Mouse (Mus musculus) gastrocnemius, postnatal 14 days (tissue): Measurements from ENCODE around the gene Ppp1r14c. TPM values are rescaled to one million over a fixed set of nuclear protein-coding genes. Genes with fewer than 3 reads are reported as not detected.
"Not testable (repeated sequence)": the region's sequence is repeated elsewhere in the genome, so short reads cannot be mapped to it uniquely, and the experiment has no call there.

Experiments
- DNase-seq: peaks from one replicate; pipeline ENCODE4 v3.0.0; 2021; ENCODE audit warnings: mixed read lengths
- intact Hi-C: fragments of 180-260 bp; cut with DNase I; formaldehyde crosslinking; loops from one replicate; pipeline ENCODE4 v1.15.1; 2025; ENCODE audit warnings: low total_unique reads
- total RNA-seq, 2 experiments: library from RNA; stranded (reverse); gene quantifications; 2 replicates each; pipeline ENCODE4 v1.2.3; 2021

The Ppp1r14c gene
- total RNA-seq, 2 experiments from 2014 or later: 85.3 to 93.1 TPM

DNA sequence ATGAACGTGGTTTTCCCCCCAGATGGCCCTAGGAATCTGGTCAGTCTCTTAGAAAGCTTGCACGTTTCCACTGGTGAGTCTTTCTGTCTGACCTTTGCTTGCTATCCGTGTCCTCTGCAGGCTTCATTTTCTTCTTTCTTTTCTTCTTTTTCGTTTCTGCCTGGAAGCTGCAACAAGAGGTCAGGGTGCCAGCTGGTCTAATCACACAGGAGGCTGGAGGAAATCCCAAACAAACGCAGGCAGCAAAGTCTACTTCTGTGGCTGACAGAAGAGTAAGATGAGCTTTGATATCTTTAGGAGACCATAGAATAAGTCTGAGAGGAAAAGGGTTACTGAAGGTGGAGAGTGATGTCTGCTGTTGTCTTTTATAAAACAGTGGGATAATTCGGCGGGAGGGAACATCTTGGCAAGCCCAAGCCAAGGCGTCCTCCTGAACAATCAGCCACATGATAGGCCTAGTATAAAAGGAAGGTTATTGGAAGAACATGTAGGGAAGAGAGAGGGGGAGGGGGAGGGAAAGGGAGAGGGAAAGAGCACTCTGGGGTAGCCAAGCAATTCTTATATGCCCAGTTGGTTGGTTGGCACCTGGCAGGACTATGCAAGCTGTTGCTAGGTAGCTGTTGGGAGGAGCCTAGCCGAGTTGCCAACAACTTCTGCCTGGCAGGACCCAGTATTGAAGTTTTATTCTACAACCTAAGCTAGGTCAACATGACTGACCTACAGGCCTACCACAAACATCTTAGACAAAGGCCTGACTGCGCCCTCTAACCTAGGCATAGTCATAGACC is 30.3 kb downstream of the Ppp1r14c start:
- intact Hi-C loops: no loop called here
- DNase-seq: no peak

DNA sequence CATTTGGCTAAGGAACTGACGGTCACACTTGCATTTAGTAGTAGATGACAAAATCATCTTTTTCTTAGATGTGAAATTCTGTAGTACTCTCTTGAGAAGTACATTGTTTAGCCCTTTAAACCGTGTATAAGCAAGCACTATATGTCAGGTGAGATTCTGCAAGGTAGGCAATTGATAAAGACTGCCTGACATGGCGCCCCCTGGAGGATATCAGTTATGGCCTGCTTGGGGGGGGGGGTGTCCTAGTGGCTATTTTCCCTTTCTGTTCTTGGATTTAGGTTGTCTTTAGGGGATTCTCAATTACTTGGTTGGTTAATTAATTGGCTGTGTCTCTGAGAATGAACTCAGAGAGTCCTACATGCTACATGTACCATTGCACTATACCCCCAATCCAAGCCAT is 31.5 kb downstream of the Ppp1r14c start:
- no peak for DNase-seq
- intact Hi-C loops: no loop called here

DNA sequence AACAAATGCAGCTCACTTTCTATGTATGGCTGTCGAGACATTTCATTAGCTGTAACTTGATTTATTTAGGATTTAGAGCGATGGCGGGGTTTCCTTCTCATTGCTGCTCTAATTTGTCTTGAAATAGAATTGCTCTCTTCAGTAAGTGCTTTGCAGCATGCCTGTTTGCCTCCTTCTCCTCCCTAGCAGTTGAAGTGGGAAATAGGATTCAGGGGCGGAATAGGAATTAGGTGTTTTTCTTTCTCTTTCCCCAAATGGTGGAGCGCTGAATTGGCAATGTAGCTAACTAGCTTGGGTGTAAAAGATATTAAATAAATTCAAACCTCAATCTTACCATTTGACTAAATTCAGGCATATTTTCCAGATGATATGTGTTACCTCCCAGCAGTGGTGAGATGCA is 32.2 kb downstream of the Ppp1r14c start:
- DNase-seq: no peak
- intact Hi-C loops: no loop called here

DNA sequence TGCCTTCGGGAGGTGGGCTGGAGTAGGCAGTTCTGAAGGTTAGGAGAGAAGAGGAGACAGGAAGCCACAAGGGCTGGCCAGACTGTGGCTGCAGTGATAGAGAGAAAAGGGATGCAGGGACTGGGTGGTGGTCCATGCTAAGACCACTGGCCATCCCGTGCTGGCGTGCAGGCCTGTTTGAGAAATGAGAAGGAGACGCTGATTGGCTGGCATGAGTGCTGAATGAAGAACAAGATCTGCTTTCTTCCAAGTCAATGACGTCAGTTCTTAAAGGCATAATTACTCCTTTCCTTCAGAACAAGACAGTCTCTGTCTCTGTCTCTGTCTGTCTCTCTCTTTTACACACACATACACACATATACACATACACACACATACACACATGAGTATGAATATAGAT is 36.4 kb downstream of the Ppp1r14c start:
- DNase-seq: no peak
- intact Hi-C loops: no loop called here

DNA sequence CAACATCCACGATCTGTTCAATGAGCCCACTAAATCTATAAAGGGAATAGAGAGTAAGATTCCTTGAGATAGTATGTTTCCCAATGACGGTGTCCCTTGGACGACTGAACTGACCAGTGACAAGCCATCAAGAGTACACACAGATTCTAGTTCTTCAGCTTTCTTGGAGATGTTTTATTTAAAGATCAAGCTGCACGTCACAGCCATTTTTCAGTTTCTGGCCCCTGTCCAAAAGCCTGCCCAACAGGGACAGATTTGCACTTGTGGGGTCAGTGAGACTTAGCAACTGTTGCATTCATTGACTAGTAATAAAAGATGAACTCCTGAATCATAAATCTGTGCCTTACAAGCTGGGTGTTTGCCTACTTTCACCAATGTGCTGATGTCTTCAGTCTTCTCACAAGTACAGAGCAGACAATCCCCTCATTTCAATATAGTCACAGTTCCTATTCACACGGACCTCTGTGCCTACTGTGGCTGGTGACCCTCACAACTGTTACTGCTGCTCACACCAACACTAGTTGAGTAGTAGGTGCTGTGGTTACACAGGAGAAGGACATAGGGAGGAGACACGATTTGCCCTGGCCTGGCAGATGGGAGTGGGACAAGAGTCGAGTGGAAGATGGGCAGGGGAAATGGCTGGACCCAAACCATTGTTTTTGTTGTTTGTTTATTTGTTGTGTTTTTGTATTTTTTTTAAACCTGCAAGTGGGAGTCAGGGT is 37.7 kb downstream of the Ppp1r14c start:
- DNase-seq: no peak
- intact Hi-C loops: no loop called here

DNA sequence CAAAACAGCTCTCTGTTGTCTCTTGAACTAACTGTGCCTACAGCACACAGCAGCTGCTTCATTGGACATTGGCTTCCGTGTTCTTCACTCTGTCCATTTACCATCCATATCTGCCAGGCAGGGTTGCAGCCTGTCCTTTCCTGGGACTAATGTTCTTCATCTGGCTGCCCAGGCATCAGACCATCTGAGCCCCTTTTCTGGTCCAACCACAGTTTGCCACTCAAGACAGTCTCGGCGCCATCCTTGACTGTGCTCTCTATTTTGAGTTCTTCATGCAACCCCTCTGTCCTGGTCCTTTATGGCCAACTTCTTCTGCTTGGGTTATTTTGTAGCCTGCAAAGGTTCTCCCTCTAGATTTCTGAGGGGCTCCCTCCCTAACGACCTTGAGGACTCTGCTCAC is 38.5 kb downstream of the Ppp1r14c start:
- intact Hi-C loops: no loop called here
- no peak for DNase-seq

DNA sequence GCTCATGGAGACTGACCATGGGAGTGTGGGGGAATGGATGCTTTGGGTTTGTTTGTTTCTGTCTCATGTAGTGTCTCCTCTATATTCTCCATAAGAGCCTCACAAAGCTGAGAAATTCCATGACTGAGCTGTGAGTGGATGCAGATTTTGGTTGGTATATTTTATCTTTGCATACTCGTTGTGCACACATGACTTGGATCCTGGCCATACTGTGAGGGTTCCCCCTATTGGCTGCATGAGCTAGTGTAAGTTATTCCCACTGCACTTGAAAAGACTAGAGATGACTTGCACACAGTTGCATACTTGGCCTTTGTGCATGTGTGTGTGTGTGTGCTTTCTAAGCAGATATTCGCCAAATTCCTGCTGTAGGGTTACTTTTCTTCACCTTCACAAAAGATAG is 40.4 kb downstream of the Ppp1r14c start:
- intact Hi-C loops: no loop called here
- no peak for DNase-seq

DNA sequence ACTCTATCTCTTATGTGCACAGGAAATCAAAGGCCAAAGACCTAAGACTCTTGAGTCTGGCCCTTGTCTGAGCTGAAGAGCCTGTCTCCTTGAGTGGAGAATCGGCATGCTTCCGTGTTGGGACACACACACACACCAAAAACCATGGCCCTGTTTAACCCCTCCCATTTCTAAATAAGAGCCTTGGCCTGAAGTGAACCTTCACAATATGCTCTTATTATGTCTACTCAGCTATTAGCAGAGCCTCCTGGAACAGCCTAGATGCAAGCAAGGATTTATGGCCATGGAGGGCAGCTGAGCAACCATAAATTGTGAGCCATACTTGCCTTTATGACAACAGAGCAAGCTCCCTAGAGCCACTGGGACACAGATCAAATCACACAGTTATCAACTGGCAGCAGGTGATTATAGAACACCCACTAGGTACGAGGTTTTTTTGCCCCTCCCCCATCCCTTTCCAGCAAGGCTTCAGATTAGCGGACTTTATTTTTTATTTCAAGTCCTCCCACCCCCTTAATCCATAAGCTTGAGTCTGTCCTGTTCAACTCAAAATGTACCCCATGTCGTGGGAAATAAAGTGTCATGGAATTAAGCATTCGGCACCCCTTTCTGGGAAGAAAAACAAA is 42.3 kb downstream of the Ppp1r14c start:
- intact Hi-C loops: no loop called here
- no peak for DNase-seq

DNA sequence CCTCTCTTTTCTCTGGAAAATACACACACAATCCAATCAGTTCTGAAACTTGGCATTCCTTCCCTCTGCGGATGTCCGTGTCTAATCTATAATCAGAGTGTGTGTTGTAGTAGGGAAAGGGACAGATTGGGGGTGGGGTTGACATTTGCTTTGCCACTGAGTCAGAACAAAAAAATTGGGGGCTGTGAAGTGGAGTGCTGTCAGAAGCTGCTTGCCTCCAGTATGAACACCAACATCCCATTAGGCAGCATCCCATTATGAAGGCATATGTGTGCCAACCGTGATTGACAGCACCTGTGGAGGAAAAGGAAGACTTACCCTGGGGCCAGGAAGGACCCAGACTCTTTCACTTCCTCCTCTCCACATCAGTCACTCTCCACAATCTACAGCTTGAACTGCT is 42.8 kb downstream of the Ppp1r14c start:
- intact Hi-C loops: no loop called here
- DNase-seq: no peak

DNA sequence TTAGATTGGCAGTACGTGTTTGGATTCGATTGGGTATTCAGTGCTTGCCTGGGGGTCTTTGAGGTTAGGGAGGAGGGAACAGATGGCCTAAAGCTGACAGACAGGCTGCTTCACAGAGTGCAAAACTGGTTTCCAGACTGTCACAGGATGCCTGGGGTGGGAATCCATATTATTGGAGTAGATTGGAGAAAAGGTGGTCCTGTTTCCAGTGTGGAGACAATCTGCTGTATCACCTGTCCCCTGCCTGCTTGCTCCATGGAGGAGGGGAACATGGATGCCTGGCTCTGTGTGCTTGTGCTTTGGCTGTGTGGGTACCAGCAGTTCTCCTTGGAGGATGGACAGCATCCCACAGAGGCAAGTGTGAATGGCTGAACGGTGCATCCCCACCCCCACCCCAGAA is 45.4 kb downstream of the Ppp1r14c start:
- DNase-seq: no peak
- intact Hi-C loops: loop anchor here (10.0 kb wide), 1 partner anchor 46 kb away; the partner anchor contains the start of gene Ppp1r14c

DNA sequence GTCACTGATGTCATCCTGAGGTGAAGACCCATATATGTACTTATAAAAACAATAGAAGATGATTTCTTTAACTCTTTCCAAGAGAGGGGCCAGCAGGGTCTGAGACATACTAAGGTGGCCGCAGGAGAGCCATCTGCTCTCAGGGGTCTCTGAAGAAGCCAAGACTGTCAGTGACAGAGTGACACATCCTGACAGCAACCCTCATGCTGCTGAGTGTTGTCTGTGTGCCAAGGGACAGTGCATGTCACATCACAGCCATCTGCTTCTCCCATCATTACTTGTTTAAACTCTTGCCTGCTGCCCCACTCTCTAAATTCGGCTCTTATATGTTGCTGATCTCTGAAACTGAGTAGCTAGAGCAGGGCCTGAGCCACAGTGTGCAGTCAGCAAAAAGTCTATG is 45.8 kb downstream of the Ppp1r14c start:
- intact Hi-C loops: loop anchor here (10.0 kb wide), 1 partner anchor 47 kb away; the partner anchor contains the start of gene Ppp1r14c
- no peak for DNase-seq

DNA sequence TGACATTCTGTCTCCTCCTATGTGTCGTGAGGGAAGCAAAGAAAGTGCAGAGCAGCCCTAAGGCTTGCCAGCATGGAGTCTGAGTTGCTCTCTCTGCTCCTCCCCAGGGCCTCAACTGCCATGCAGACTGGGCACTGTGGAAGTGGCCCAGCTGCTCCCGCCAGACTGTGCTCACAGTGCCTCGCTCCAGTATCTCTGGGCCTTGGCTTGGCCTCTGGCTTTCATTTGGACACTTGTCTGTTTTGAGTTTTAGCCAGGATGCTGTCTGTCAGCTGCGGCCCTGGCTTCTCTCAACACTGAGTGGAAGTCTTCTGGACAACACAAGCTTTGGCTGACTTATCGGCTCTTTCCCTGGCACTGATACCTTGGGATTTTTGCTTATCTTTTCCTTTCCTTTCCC is 49.0 kb downstream of the Ppp1r14c start:
- peak; percentile 65 for DNase-seq
- intact Hi-C loops: loop anchor here (10.0 kb wide), 1 partner anchor 50 kb away; the partner anchor contains the start of gene Ppp1r14c

DNA sequence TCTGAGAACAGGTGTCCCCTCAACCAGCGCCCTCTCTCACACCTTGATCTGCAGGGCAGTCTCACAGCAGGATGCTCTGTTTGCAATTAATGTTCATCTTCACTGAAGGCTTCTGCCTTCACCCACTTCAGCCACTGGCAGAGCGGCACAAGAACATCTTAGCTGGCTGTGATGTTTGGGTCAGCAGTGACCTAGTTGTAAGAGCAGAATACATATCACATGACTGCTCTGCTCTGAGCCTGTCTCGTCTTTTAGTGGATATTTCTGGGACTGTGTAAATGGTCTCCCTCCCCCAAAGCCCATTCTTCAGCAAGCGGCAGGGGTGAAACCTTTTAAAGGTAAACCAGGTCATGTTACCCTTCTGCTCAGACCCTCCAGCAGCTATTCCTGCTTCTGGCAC is 50.7 kb downstream of the Ppp1r14c start:
- intact Hi-C loops: loop anchor here (10.0 kb wide), 1 partner anchor 52 kb away; the partner anchor contains the start of gene Ppp1r14c
- DNase-seq: no peak

DNA sequence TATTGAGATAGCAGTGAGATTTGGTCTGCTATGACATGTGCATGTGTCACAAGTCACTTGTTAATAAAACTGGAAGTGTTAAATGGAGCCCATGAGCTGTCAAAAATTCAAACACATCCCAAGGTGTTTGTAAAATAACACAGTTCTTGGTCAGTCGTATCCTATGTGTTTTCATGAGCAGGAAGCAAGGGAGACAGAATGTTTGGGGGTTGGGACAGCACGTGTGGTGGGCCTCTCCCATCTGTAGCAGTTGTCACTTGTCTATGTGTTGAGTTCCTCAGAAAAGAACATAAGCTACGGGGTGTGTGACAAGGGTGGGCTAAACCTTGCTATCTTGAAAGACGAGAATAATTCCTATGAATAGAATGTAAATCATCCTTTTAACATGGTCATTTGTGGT is 51.6 kb downstream of the Ppp1r14c start:
- DNase-seq: no peak
- intact Hi-C loops: loop anchor here (10.0 kb wide), 1 partner anchor 53 kb away; the partner anchor contains the start of gene Ppp1r14c

DNA sequence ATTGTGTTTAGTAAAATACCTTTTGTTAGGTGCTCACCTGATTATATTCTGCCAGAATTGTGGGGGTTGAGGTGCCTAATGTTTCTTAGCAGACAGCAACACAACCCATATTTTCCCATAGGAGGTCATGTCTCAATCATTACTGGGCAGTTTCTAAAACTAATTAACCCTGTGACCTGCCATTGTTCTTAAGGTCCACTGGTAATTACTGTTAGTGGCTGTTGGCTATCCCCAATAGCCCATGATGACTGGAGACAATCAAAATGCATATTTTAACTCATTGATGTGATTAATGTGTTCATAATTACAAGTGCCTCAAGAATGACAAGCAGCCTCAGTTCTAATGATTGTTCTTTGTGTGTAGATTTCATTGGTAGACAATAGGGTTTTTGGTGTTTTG is 58.2 kb downstream of the Ppp1r14c start:
- intact Hi-C loops: no loop called here
- DNase-seq: no peak

DNA sequence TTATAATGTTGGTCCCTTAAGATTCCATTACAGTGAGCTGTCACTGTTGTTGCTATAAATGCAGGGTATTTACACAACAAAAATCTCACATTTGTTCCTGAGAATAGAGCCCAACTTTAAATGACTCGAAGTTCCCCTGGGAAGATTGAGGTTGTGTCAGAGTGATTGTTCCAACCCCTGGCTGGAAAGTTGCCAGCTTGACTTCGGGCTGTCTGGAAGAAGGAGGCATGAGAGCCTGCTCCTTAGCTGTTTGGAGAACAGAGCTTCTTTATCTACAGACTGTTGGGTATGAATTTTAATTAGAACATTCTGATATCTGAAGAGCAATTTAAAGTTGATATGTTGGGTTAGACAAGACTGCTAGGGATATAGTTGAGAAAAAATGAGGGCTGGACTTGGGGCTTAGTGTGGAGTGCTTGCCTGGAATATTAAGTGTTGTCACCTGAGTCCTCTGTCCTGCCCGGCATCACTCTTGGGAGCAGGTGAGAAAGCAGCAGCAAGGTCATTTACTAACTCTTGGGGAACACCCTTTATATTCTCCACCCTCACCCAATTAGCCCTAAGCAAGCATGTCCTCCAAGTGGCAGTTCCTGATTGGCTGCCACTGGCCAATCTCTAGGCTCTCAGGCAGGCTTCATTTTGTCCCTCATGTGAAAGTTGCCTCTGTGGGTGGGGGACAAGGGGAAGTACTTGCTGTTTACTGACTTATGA is 62.0 kb downstream of the Ppp1r14c start:
- intact Hi-C loops: no loop called here
- DNase-seq: peak; percentile 25

DNA sequence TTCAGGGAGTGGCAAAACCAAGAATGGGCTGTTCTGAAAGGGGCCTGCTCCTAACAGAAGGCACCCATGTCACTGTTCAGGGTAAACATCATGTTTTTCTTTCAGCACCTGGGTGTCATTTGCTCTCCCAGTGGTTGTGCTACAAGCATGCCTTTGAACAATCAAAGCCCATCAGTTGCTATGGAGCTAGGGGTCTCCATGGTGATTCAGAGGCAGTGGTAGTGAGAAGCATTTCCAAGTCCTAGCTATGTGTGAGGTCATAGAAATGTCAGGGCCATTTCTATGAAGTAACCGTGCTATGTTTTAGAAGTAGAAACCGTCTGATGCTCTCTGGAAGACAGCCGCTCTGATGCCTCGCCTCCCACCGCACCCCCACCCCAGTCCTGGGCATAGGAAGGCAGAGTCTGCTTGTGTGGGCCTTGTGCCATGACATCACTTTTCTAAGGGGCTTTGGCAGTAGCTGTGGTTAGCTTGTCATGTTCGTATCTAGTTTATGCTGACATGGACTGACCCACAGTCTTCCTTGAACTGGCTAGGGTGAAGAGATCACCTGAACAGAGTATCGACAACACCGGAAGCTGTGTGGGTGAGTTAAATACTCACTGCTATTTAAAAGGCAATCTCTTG is 69.1 kb downstream of the Ppp1r14c start:
- intact Hi-C loops: no loop called here

DNA sequence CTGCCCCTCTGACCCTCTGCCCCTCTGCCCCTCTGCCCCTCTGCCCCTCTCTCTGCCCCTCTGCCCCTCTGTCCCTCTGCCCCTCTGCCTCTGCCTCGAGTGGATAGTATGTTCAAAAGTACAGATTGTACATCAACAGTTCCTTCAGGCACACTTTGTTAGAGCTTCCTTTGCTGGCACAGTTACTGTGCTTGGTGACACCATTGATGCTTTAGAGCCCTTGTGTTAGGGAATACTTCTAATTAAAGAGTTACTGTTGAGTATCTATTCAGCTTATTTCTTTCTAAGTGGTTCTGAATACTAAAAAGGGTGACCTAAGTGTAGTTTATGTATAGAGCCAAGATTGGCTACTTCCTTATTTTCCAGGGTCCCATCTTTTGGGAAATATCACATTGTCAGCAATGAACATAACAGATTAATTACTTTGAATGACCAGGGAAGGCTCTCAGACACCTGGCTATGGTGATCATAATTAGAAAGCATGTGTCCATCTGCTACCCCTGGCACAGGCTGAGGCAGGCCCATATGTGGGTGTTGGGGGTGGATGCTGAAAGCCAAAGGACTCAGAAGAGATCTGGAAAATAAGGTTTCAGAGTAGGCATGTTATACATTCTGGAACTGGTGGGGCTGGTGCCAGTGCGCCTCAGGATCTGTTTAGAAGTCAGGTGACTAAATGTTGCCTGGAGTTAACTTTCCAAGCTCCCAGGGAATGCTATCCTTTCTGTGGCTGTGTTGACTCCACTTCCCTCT is 75.0 kb downstream of the Ppp1r14c start:
- intact Hi-C loops: no loop called here

More for the DNA sequence above, 69.1 kb downstream of the Ppp1r14c start:
- no peak for DNase-seq

DNA sequence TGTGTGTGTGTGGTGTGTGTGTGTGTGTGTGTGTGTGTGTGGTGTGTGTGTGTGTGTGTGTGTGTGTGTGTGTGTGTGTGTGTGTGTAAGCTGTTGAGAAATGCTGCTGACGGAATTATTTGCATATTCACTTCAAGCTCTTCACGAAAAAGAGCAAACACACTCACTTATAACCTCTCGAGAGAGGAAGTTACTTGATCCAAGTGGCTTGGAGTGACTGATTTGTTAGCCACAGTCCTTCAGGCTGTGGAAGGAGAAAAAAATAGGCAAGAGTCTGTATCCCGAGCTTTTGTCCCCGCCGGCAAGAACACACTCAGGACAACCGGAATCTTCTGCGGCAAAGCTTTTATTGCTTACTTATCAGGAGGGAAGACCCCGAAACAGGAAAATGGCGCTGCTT is 80.9 kb downstream of the Ppp1r14c start:
- intact Hi-C loops, DNase-seq: not testable (repeated sequence)

More for the DNA sequence above, 75.0 kb downstream of the Ppp1r14c start:
- no peak for DNase-seq
